Mouse (Mus musculus): ENCODE results near the gene Hoxa13. TPM values are rescaled to one million over a fixed set of nuclear protein-coding genes. Genes with fewer than 3 reads are reported as not detected.

The Hoxa13 gene
- polyA plus RNA-seq, 1 experiment from 2014 or later, result 12.4 TPM

DNA sequence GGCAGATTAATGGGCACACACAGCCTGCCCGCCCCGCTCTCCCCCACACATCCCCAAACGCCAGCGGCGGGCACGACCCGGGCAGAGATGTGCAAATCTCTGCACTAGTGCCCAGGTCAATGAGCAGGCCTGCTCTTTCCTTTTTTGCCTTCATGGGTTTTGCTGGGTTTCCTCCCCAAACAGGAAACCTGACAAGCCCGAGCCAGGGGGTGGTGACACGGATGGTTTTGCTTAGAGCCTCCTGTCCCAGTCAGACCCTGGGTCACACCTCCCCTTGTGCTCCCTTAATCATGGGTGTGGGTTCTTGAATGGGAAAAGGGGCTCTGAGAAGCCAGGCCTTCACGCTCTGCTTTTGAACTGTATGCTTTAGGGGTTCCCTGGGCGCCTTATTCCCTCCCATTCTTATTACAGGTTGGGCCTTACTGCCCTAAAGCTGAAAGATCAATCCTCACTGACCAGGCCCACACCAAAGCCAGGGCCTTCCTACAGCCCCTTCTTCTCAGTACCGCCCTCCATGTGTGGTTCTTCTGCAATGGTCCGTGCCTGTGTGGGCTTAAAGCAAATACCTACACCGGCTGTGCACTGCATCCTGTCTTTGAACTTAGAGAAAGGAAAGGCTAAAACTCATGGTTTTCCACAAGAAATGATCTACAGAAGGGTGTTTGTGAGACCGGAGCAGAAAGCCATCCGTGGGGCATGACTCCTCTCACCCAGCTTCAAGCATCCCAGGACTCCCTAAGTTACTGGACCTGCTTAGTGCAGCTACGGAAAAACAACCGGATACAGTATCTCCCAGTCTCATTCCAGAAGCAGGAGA lies 51.6 kb downstream of the Hoxa13 start:
- CTCF ChIA-PET, result interaction anchor here (1.5 to 3.4 kb wide), 3 partner anchors 12 to 31 kb away, joined by 3 to 21 read pairs (median 5); partner anchors contain the start of genes 5730596B20Rik and Hoxa7
- in situ Hi-C loops (cut with MboI; ENCODE audit: low pct_unique_long_range_greater_than_20kb), result loop anchor here (5.0 to 25.0 kb wide), 3 partner anchors 202 to 497 kb away; no protein-coding TSS in a partner anchor
- POLR2A ChIA-PET, result interaction anchor here (0.6 to 37.4 kb wide), 5 partner anchors 14 to 274 kb away, joined by 3 to 778 read pairs (median 153); partner anchors contain the start of genes 5730596B20Rik, Hoxa10, Hoxa11 and Hoxa7
- no peak for ATAC-seq
- no peak for TF ChIP-seq CTCF (IDR thresholded peaks at IDR 0.05)
- H3K27me3 ChIP-seq, result no peaks in the 10 kb centered on the region
- no peak for DNase-seq (ENCODE audit: low read depth, low spot score)

DNA sequence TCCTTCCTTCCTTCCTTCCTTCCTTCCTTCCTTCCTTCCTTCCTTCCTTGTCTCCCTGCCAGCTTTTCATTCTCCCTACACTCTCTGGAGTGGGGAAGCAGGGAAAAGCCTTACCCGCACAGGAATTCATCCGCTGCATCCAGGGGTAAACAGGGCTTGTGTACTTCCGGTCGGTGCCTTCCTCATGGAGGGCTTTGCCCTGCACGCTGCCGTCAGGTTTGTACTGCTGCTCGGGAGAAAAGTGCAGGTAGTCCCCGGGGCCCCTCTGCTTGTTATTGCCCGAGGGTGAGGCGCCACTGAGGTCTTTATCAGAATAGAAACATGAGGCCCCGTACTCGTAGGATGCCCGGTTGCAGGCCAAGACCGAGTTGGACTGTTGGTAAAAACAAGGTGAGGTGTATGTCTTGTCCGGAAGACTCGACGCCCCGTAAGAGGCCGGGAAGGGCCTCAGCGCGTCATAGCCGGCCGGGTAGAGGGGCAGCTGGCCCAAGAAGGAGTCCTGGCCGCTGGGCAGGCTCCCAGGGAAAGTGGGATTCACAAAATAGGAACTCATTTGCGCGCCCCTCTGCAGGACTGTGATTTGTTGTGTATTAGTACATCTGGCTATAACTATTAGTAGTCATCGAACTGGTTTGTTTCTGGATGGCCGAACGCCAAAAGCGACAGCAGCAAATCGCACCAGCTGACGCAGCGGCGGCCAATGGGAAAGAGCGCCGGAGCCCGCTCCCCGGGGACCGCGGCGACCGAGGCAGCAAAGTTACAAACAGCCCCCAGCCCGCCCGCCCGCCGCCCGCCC lies 52.4 kb downstream of the Hoxa13 start, which contains the start of gene Hoxa6:
Gene Hoxa6, minus strand, starts transcription at position 651 of the 796 bp plus-strand sequence.
- DNase-seq (ENCODE audit: low read depth, low spot score) (no peak), ATAC-seq (no peak)
- H3K27me3 ChIP-seq, result no peaks in the 10 kb centered on the region
- CTCF ChIA-PET, result no interaction called here
- in situ Hi-C loops (cut with MboI; ENCODE audit: low pct_unique_long_range_greater_than_20kb), result loop anchor here (5.0 to 25.0 kb wide), 3 partner anchors 201 to 496 kb away; no protein-coding TSS in a partner anchor
- POLR2A ChIA-PET, result interaction anchor here (1.0 to 37.4 kb wide), 4 partner anchors 15 to 50 kb away, joined by 3 to 778 read pairs (median 266); partner anchors contain the start of genes 5730596B20Rik, Hoxa10, Hoxa11 and Hoxa7
- no peak for TF ChIP-seq CTCF (IDR thresholded peaks at IDR 0.05)

Other genes with a start within 250 kb of the Hoxa13 start
- 83.3 TPM for gene Skap2, start 248.3 kb downstream of the Hoxa13 start, polyA plus RNA-seq (2021)
- gene Hoxa1, start 102.6 kb downstream of the Hoxa13 start, polyA plus RNA-seq (2021), result 3.6 TPM
- gene Hoxa2, start 96.0 kb downstream of the Hoxa13 start, polyA plus RNA-seq (2021), result 2.8 TPM
- gene 5730596B20Rik, start 83.4 kb downstream of the Hoxa13 start, polyA plus RNA-seq (2021), result 1.6 TPM
- 2.5 TPM for gene Hoxa4, start 69.1 kb downstream of the Hoxa13 start, polyA plus RNA-seq (2021)
- gene Hoxa5, start 56.3 kb downstream of the Hoxa13 start, polyA plus RNA-seq (2021), result 21.4 TPM
- gene Hoxa6, start 52.2 kb downstream of the Hoxa13 start, polyA plus RNA-seq (2021), result 13.5 TPM
- 12.3 TPM for gene Hoxa3, start 47.5 kb downstream of the Hoxa13 start, polyA plus RNA-seq (2021)
- 8.7 TPM for gene Gm28308, start 47.5 kb downstream of the Hoxa13 start, polyA plus RNA-seq (2021)
- 51.6 TPM for gene Hoxa7, start 39.0 kb downstream of the Hoxa13 start, polyA plus RNA-seq (2021)
- gene Hoxa9, start 29.8 kb downstream of the Hoxa13 start, polyA plus RNA-seq (2021), result 76.7 TPM
- 104 TPM for gene Hoxa10, start 20.0 kb downstream of the Hoxa13 start, polyA plus RNA-seq (2021)
- 19.3 TPM for gene Hoxa11, start 15.1 kb downstream of the Hoxa13 start, polyA plus RNA-seq (2021)
- not detected for gene Evx1, start 52.6 kb upstream of the Hoxa13 start, polyA plus RNA-seq (2021)